Mouse (Mus musculus) heart, embryonic 13.5 days (tissue): Measurements from ENCODE around the gene Hoxb4. TPM values are rescaled to one million over a fixed set of nuclear protein-coding genes. Genes with fewer than 3 reads are reported as not detected.

ENCODE experiments used
- ATAC-seq: fragments of 200-750 bp; cut with Nextera tagmentation; 2 replicates; pipeline ENCODE4 v1.8.0; 2017; ENCODE audit warnings: moderate TSS enrichment; ENCODE audit not compliant: insufficient number of reproducible peaks, low FRiP score, low TSS enrichment; ENCODE audit errors: extremely low read depth
- H3K27ac ChIP-seq: fragments of 300-500 bp; sonication (generic); replicated peaks from 2 replicates; pipeline ENCODE4 v1.5.1; 2015; ENCODE audit warnings: moderate library complexity, mild to moderate bottlenecking, inconsistent platforms
- H3K27me3 ChIP-seq: fragments of 300-500 bp; sonication (generic); replicated peaks from 2 replicates; pipeline ENCODE4 v1.6.1; 2015; ENCODE audit warnings: mild to moderate bottlenecking, inconsistent platforms
- H3K36me3 ChIP-seq: fragments of 300-500 bp; sonication (generic); 2 replicates; pipeline ENCODE4 v1.6.1; 2015; ENCODE audit warnings: mild to moderate bottlenecking, inconsistent platforms
- H3K4me1 ChIP-seq: fragments of 300-500 bp; sonication (generic); 2 replicates; pipeline ENCODE4 v1.6.1; 2015; ENCODE audit warnings: inconsistent platforms
- H3K4me2 ChIP-seq: fragments of 300-500 bp; sonication (generic); 2 replicates; pipeline ENCODE4 v1.6.1; 2015; ENCODE audit warnings: inconsistent platforms, mild to moderate bottlenecking, moderate library complexity
- H3K4me3 ChIP-seq: fragments of 300-500 bp; sonication (generic); 2 replicates; pipeline ENCODE4 v1.5.1; 2015; ENCODE audit warnings: moderate library complexity, mild to moderate bottlenecking, inconsistent platforms
- H3K9ac ChIP-seq: fragments of 300-500 bp; sonication (generic); 2 replicates; pipeline ENCODE4 v1.6.1; 2015; ENCODE audit warnings: inconsistent platforms, mild to moderate bottlenecking, moderate library complexity
- H3K9me3 ChIP-seq: fragments of 300-500 bp; sonication (generic); 2 replicates; pipeline ENCODE4 v1.6.1; 2016; ENCODE audit warnings: inconsistent platforms
- WGBS: fragments of 180-500 bp; shearing (Covaris S2); methylation state at CpG from one replicate; pipeline ENCODE4 v1.1.7; 2015; ENCODE audit warnings: mixed read lengths; 5-methylcytosine and 5-hydroxymethylcytosine counted together
- microRNA counts: library from miRNA; unstranded; fragments of <30 nt; microRNA quantifications from one replicate; lab custom pipeline; 2016
- microRNA-seq: library from miRNA; unstranded; fragments of <30 nt; microRNA quantifications from one replicate; pipeline ENCODE4, GENCODE M21; 2016
- polyA plus RNA-seq: library from polyadenylated mRNA; unstranded; fragments of >200 nt; fragmentation: Nextera tagmentation; extraction: Ambion mirVana; gene quantifications from 2 replicates; pipeline ENCODE4 v1.2.1, GENCODE M21; 2015

Gene Hoxb4
- polyA plus RNA-seq, 1 experiment from 2014 or later = 0.59 TPM

DNA sequence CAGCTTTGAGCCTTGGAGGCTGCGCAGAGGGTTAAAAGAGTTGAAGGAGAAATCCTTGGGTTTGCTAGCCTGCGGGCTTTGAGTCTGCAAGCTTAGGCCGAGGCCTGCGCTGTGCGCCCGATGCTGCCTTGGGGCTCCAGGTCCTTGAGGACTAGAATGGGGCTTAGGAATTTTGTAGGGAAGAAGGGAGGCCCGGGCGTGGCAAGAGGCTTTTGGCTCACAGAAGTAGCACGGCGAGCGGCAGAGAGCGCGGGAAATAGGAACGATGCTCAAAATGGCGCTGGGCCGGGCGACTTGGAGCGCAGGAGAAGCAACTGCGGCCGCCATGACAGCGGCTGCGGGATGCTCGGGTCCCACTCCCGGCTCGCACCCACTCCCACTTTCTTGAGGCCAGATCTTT is 36.3 kb downstream of the Hoxb4 start:
- 2% methylated on average over 25 of the region's 25 CpGs for WGBS
- no peak for ATAC-seq
- Histone ChIP-seq H3K36me3 (no peaks in the 10 kb centered on the region), H3K9me3 (no peaks in the 10 kb centered on the region), H3K27me3 (peaks cover 92% of the 10 kb centered on the region), H3K4me2 (peak overlapping the region; percentile 69), H3K27ac (peak overlapping the region; percentile 69), H3K9ac (peak overlapping the region; percentile 78), H3K4me1 (peaks cover 20% of the 10 kb centered on the region; the same call in 1 of the 2 replicates), H3K4me3 (peak overlapping the region; percentile 55)

DNA sequence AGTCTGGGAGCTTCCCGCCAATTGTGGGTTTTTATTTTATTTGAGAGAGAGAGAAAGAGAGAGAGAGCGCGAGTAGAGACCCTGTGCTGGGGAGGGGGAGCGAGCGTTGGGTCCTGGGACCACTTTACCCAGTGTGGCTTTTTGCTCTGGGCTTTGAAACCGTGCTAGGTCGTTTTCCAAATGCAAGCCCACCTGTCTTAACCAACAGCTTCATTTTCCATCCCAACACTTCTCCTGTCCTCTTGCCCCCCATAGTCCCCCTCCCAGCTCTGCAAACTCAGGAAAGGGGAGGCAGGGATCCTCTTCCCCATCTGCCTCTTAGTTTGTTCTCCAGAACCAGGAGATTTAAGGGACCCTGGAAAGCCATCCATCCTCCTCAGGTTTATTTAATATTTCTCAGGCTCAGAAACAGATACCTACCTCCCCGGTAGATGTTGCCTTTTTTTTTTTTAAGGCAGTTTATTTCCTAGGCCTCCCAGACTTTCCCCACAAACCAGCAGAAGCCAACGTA is 36.8 kb downstream of the Hoxb4 start:
- Histone ChIP-seq H3K27me3 (peaks cover 92% of the 10 kb centered on the region), H3K9ac (peak overlapping the region; percentile 78), H3K27ac (peak overlapping the region; percentile 69)

GRCm38 (mm10) chr11:96363807-96364206 is 45.7 kb downstream of the Hoxb4 start:
- no peak for ATAC-seq
- H3K27me3 ChIP-seq = peaks cover 91% of the 10 kb centered on the region
- no peak overlapping the region for H3K4me2 ChIP-seq
- H3K27ac ChIP-seq = no peak overlapping the region
- H3K9ac ChIP-seq = no peak overlapping the region
- no peak overlapping the region for H3K4me3 ChIP-seq
- H3K9me3 ChIP-seq = no peaks in the 10 kb centered on the region
- 15% methylated on average over 5 of the region's 5 CpGs for WGBS
- H3K4me1 ChIP-seq = peaks cover 5% of the 10 kb centered on the region
- H3K36me3 ChIP-seq = no peaks in the 10 kb centered on the region

More for the DNA sequence above, 36.8 kb downstream of the Hoxb4 start:
- ATAC-seq = no peak
- Histone ChIP-seq H3K9me3 (no peaks in the 10 kb centered on the region), H3K4me1 (peaks cover 20% of the 10 kb centered on the region; the same call in 1 of the 2 replicates), H3K36me3 (no peaks in the 10 kb centered on the region), H3K4me2 (peak overlapping the region; percentile 69), H3K4me3 (peak overlapping the region; percentile 55)
- 9% methylated on average over 9 of the region's 9 CpGs for WGBS

- 7% methylated on average over 26 of the region's 26 CpGs for WGBS
- Histone ChIP-seq H3K4me1 (peaks cover 5% of the 10 kb centered on the region), H3K4me3 (peak within 1 kb of the TSS; percentile 32), H3K27me3 (peaks cover 96% of the 10 kb centered on the region), H3K9me3 (no peaks in the 10 kb centered on the region), H3K4me2 (peak within 1 kb of the TSS; percentile 42), H3K36me3 (no peaks in the 10 kb centered on the region), H3K9ac (no peak within 1 kb of the TSS), H3K27ac (no peak within 1 kb of the TSS)
- no peak for ATAC-seq
Measured at GRCm38 (mm10) chr11:96365441-96366091, 47.5 kb downstream of the Hoxb4 start, which contains the start of gene Hoxb1. Gene Hoxb1 (plus strand): TSS chr11:96365752.

DNA sequence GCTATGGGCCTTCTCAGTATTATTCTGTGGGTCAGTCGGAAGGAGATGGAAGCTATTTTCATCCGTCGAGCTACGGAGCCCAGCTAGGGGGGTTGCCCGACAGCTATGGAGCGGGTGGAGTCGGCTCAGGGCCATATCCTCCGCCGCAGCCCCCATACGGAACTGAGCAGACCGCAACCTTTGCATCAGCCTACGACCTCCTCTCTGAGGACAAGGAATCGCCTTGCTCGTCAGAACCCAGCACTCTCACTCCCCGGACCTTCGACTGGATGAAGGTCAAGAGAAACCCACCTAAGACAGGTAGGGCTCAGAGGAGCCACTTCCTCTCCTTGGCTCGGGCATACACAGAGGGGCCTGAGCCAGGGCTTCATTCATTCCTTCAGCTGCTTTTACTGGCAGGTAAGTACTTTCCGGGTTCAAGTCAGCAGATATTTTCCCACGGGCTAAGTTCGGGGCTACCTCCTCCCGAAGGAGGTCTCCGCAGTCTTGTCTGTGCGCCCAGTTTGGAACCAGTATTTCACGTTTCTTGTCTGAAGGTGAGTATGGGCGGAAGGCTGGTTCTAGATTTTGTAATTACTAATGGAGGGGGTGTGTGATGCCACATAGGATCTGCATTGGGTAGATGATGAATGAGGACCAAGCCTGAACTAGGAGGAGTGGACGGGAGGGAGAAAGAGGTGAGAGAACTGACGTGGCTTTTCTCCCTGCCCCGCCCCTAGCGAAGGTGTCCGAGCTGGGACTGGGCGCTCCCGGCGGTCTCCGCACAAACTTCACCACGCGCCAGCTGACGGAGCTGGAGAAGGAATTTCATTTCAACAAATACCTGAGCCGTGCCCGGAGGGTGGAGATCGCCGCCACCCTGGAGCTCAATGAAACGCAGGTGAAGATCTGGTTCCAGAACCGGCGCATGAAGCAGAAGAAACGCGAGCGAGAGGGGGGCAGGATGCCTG is 48.3 kb downstream of the Hoxb4 start:
- Histone ChIP-seq H3K4me3 (peak overlapping the region; percentile 32), H3K4me2 (peak overlapping the region; percentile 42), H3K9ac (no peak overlapping the region), H3K27ac (no peak overlapping the region), H3K4me1 (peaks cover 5% of the 10 kb centered on the region), H3K36me3 (no peaks in the 10 kb centered on the region), H3K9me3 (no peaks in the 10 kb centered on the region), H3K27me3 (peaks cover 99% of the 10 kb centered on the region)
- no peak for ATAC-seq
- WGBS = 3% methylated on average over 47 of the region's 47 CpGs

DNA sequence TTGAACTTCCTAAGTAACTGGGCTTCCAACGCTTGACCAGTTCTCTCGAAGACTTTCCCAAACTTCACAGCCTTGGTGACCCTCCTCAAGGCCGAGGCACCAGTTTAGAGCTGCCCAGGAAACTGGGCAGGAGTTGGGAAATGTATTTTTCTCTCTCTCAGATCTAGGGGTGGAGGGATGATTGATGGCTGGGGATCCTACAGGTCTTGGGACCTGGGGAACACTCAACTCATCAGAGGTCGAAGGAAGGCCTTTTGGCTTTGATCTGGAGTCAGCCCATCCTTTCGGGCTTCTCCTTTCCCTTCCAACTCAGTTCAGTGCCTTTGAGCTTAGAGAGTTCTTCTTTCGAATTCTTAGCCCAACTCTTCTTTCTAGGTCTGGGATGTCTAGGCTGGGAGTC is 49.1 kb downstream of the Hoxb4 start:
- no peak for ATAC-seq
- 23% methylated on average over 6 of the region's 6 CpGs for WGBS
- peaks cover 99% of the 10 kb centered on the region for H3K27me3 ChIP-seq

GRCm38 (mm10) chr11:96368686-96369085 is 50.6 kb downstream of the Hoxb4 start:
- H3K4me2 ChIP-seq = no peak overlapping the region

More for the DNA sequence above, 49.1 kb downstream of the Hoxb4 start:
- Histone ChIP-seq H3K36me3 (no peaks in the 10 kb centered on the region), H3K9ac (no peak overlapping the region), H3K4me2 (no peak overlapping the region), H3K4me1 (peaks cover 5% of the 10 kb centered on the region), H3K27ac (no peak overlapping the region), H3K4me3 (no peak overlapping the region), H3K9me3 (no peaks in the 10 kb centered on the region)

GRCm38 (mm10) chr11:96369140-96369539 is 51.1 kb downstream of the Hoxb4 start:
- ATAC-seq = no peak
- WGBS = 28% methylated on average over 7 of the region's 7 CpGs
- Histone ChIP-seq H3K36me3 (no peaks in the 10 kb centered on the region), H3K4me3 (no peak overlapping the region), H3K27ac (no peak overlapping the region), H3K4me1 (peaks cover 10% of the 10 kb centered on the region), H3K27me3 (peaks cover 99% of the 10 kb centered on the region), H3K9me3 (no peaks in the 10 kb centered on the region), H3K9ac (no peak overlapping the region), H3K4me2 (no peak overlapping the region)

More at GRCm38 (mm10) chr11:96368686-96369085, 50.6 kb downstream of the Hoxb4 start:
- H3K27ac ChIP-seq = no peak overlapping the region
- 26% methylated on average over 5 of the region's 5 CpGs for WGBS
- no peaks in the 10 kb centered on the region for H3K9me3 ChIP-seq
- H3K4me1 ChIP-seq = peaks cover 10% of the 10 kb centered on the region
- H3K36me3 ChIP-seq = no peaks in the 10 kb centered on the region
- H3K4me3 ChIP-seq = no peak overlapping the region
- ATAC-seq = no peak
- no peak overlapping the region for H3K9ac ChIP-seq
- H3K27me3 ChIP-seq = peaks cover 99% of the 10 kb centered on the region

MicroRNA genes within 50 kb of the gene (microRNA counts, 519-probe panel; counts per million panel counts)
- microRNA mmu-miR-10a (lab: Ali Mortazavi, UCI) = 3,787 counts per million, percentile 73 among the panel's probes with 10 or more counts

Small RNAs within 50 kb of the gene (microRNA-seq; reads per million reads assigned to microRNA genes)
- 4,879 reads per million, percentile 92 among the genes with 10 or more reads in this experiment for gene Mir10a

Other genes with a start within 250 kb of the Hoxb4 start
- gene Atp5g1, start 242.6 kb upstream of the Hoxb4 start, polyA plus RNA-seq = 1,502 and 1,689 TPM in 2 replicates
- not detected in 2 replicates for gene Calcoco2, start 206.3 kb upstream of the Hoxb4 start, polyA plus RNA-seq
- not detected in 2 replicates for gene Ttll6, start 184.5 kb upstream of the Hoxb4 start, polyA plus RNA-seq
- not detected in 2 replicates for gene Hoxb13, start 124.0 kb upstream of the Hoxb4 start, polyA plus RNA-seq
- 0.06 TPM in 1 of 2 replicates, not detected in the other for gene Hoxb9, start 46.8 kb upstream of the Hoxb4 start, polyA plus RNA-seq
- gene Hoxb8, start 36.4 kb upstream of the Hoxb4 start, polyA plus RNA-seq = not detected in 2 replicates
- gene Hoxb7, start 31.6 kb upstream of the Hoxb4 start, polyA plus RNA-seq = 0.11 and 0.25 TPM in 2 replicates
- 1.4 and 2.0 TPM in 2 replicates for gene Hoxb6, start 25.8 kb upstream of the Hoxb4 start, polyA plus RNA-seq
- 3.8 and 5.5 TPM in 2 replicates for gene Hoxb5, start 14.9 kb upstream of the Hoxb4 start, polyA plus RNA-seq
- gene Hoxb3, start 5.1 kb downstream of the Hoxb4 start, polyA plus RNA-seq = 0.31 and 1.1 TPM in 2 replicates
- gene Hoxb2, start 32.3 kb downstream of the Hoxb4 start, polyA plus RNA-seq = 3.6 and 5.9 TPM in 2 replicates
- 0.17 and 0.18 TPM in 2 replicates for gene Hoxb1, start 47.5 kb downstream of the Hoxb4 start, polyA plus RNA-seq
- gene Skap1, start 146.3 kb downstream of the Hoxb4 start, polyA plus RNA-seq = 0.33 and 1.1 TPM in 2 replicates